Mouse (Mus musculus) cerebellum, postnatal 25 days (tissue): ENCODE measurements around the gene Herc6.
A peak's percentile ranks its signal among the peaks of the same experiment; 100 is the strongest.

Experiments used
- DNase-seq, 2 experiments: peaks; one replicate each; pipeline ENCODE4 v3.0.0; 2021; ENCODE audit warnings: mixed read lengths in 2 of 2

Gene Herc6

GRCm38 (mm10) chr6:57581595-57581994 lies 795 bp downstream of the Herc6 start:
- no peak for DNase-seq

GRCm38 (mm10) chr6:57582356-57582755 lies 1.6 kb downstream of the Herc6 start:
- DNase-seq, result no peak

- no peak for DNase-seq
Measured at GRCm38 (mm10) chr6:57605546-57606307, 24.9 kb downstream of the Herc6 start.

- DNase-seq, result no peak
Measured at GRCm38 (mm10) chr6:57607999-57608398, 27.2 kb downstream of the Herc6 start.

- peak in 1 of 2 experiments; percentile 12 for DNase-seq
Measured at GRCm38 (mm10) chr6:57609631-57610030, 28.8 kb downstream of the Herc6 start.

- no peak for DNase-seq
Measured at GRCm38 (mm10) chr6:57615788-57616187, 35.0 kb downstream of the Herc6 start.

- no peak for DNase-seq
Measured at GRCm38 (mm10) chr6:57639531-57639930, 58.7 kb downstream of the Herc6 start.

- DNase-seq, result peak; percentile 15 to 42
Measured at GRCm38 (mm10) chr6:57641789-57642188, 61.0 kb downstream of the Herc6 start.

GRCm38 (mm10) chr6:57647256-57647655 lies 66.5 kb downstream of the Herc6 start:
- DNase-seq, result no peak

GRCm38 (mm10) chr6:57661295-57661694 lies 80.5 kb downstream of the Herc6 start:
- DNase-seq, result no peak

- no peak for DNase-seq
Measured at GRCm38 (mm10) chr6:57684156-57684555, 103.4 kb downstream of the Herc6 start.

- peak; percentile 86 to 91 for DNase-seq
Measured at GRCm38 (mm10) chr6:57691467-57692261, 110.9 kb downstream of the Herc6 start, which contains the start of gene Pyurf. TSS of gene Pyurf (minus strand) at chr6:57692078.

GRCm38 (mm10) chr6:57693116-57693515 lies 112.3 kb downstream of the Herc6 start:
- no peak for DNase-seq

- DNase-seq, result no peak
Measured at GRCm38 (mm10) chr6:57701686-57702085, 120.9 kb downstream of the Herc6 start.

- DNase-seq, result peak in 1 of 2 experiments; percentile 75
Measured at GRCm38 (mm10) chr6:57702376-57702742, 121.6 kb downstream of the Herc6 start, which contains the start of gene Lancl2. TSS of gene Lancl2 (plus strand) at chr6:57702540.

- peak; percentile 98 to 99 for DNase-seq
Measured at GRCm38 (mm10) chr6:57702743-57703499, 122.1 kb downstream of the Herc6 start.

- peak in 1 of 2 experiments; percentile 11 for DNase-seq
Measured at GRCm38 (mm10) chr6:57703703-57704102, 122.9 kb downstream of the Herc6 start.

GRCm38 (mm10) chr6:57706721-57707120 lies 125.9 kb downstream of the Herc6 start:
- no peak for DNase-seq

GRCm38 (mm10) chr6:57711726-57712125 lies 130.9 kb downstream of the Herc6 start:
- no peak for DNase-seq
